In the genomic region with DNA sequence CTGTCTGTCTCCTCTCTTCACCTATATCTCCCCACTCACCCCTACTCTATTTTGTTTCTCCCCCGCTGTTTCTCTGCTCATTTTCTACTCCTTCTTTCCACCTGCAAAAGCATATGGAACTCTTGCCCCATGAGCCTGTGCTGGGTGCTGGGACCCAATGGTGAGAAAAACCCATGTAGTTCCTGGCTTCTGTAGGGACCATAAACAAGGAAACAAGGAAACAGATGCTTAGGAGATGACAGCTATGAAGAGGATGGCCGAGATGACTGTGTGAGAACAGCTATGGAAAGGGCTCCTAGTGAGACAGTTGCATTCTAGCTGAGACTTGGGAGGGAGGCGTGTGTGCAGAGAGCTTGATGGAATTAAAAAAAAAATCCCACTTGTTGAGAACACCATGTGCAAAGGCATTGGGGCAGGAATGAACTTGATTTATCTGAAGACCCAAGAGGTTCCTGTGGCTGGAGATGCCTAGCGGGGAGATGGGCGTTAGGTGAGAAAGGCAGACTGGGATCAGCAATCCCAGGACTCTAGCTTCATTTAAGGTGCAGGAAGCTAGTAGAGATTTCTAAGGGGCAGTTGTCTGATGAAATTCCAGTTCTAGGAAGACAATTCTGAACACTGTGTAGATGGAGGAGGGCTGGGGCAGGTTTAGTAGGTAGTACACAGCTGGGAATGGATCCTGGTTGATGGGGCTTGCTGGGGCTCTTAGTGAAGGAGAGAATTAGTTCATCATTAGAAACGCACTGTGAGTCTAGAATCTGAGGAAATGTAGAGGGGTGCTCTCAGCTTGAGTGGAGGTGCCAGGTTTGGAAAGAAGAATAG, we compare ENCODE assay signal across 9 mouse cellular contexts. TPM values are rescaled to one million over a fixed set of nuclear protein-coding genes. Genes with fewer than 3 reads are reported as not detected.
"Had no signal": no experiment of that assay in that cellular context is flagged by ENCODE, and none has a peak within 500 bp of the region (broad histone marks: within the 10 kb centered on the region; RNA-seq: fewer than 3 reads in every experiment).

No protein-coding gene starts in this region.

- DNase-seq: kidney, adult 2 months; lung, postnatal 36 days; midbrain, embryonic 14.5 days; right cerebral cortex, adult 18-20 months; thymus, adult 2 months; thymus, postnatal 25 days had no signal

RNA-seq across cellular contexts. Expression of a gene that starts 19.4 kb away (rescaled TPM):
- total RNA-seq: layer of hippocampus, postnatal 25 days had no signal

RNA-seq across cellular contexts. Expression of a gene that starts 30.8 kb away (rescaled TPM):
- total RNA-seq: layer of hippocampus, postnatal 25 days; left cerebral cortex, adult 2 months; left cerebral cortex, postnatal 14 days had no signal
